ENCODE assay signal across 12 mouse cellular contexts in genomic region chr5:105629955-105630354, GRCm38 (mm10).
"Had no signal": no experiment of that assay in that cellular context is flagged by ENCODE, and none has a peak within 500 bp of the region (broad histone marks: within the 10 kb centered on the region; RNA-seq: fewer than 3 reads in every experiment).

No protein-coding gene starts in this region.

- DNase-seq: kidney, adult 8-10 months; kidney, postnatal 10 days; kidney, postnatal 36 days; left cerebral cortex, postnatal 4 days; liver, postnatal 0 days; lung, postnatal 14 days; lung, postnatal 4 days; midbrain, embryonic 14.5 days; right cerebral cortex, adult 18-20 months; right cerebral cortex, postnatal 14 days; right cerebral cortex, postnatal 4 days; thymus, postnatal 25 days had no signal
